Mouse (Mus musculus) liver, postnatal 0 days (tissue): ENCODE measurements around the gene Cep112. TPM values are rescaled to one million over a fixed set of nuclear protein-coding genes. Genes with fewer than 3 reads are reported as not detected.

Source experiments
- ATAC-seq: fragments of 200-750 bp; cut with Nextera tagmentation; 2 replicates; pipeline ENCODE4 v1.8.0; 2017; ENCODE audit warnings: mild to moderate bottlenecking, moderate library complexity
- DNase-seq: peaks from one replicate; pipeline ENCODE4 v3.0.0-alpha.2; 2016
- H3K27ac ChIP-seq: fragments of 300-500 bp; sonication (generic); 2 replicates; pipeline ENCODE4 v1.5.1; 2014; ENCODE audit warnings: antibody characterized with exemption, moderate library complexity, mild to moderate bottlenecking, low read depth
- H3K27me3 ChIP-seq: fragments of 300-500 bp; sonication (generic); 2 replicates; pipeline ENCODE4 v1.6.1; 2014; ENCODE audit warnings: low read length, control low read depth, mixed read lengths; ENCODE audit not compliant: insufficient read depth
- H3K36me3 ChIP-seq: fragments of 300-500 bp; sonication (generic); replicated peaks from 2 replicates; pipeline ENCODE4 v1.6.1; 2014; ENCODE audit warnings: mild to moderate bottlenecking, control low read depth, low read length, moderate library complexity, mixed read lengths; ENCODE audit not compliant: insufficient read depth
- H3K4me1 ChIP-seq: fragments of 300-500 bp; sonication (generic); 2 replicates; pipeline ENCODE4 v1.6.1; 2014; ENCODE audit warnings: antibody characterized with exemption, mild to moderate bottlenecking, control low read depth; ENCODE audit not compliant: insufficient read depth
- H3K4me2 ChIP-seq: fragments of 300-500 bp; sonication (generic); 2 replicates; pipeline ENCODE4 v1.6.1; 2014; ENCODE audit warnings: low read depth, mild to moderate bottlenecking, low read length, moderate library complexity, mixed read lengths
- H3K4me3 ChIP-seq: fragments of 300-500 bp; sonication (generic); 2 replicates; pipeline ENCODE4 v1.5.1; 2014; ENCODE audit warnings: low read depth, low read length
- H3K9ac ChIP-seq: fragments of 300-500 bp; sonication (generic); replicated peaks from 2 replicates; pipeline ENCODE4 v1.6.1; 2014; ENCODE audit warnings: mild to moderate bottlenecking, moderate library complexity
- H3K9me3 ChIP-seq: fragments of 300-500 bp; sonication (generic); 2 replicates; pipeline ENCODE4 v1.6.1; 2016; ENCODE audit warnings: mild to moderate bottlenecking, control low read depth, low read length, mixed read lengths
- CTCF ChIP-seq: sonication (generic); IDR thresholded peaks from 2 replicates; pipeline ENCODE4 v1.5.1; 2016; ENCODE audit warnings: antibody characterized with exemption, low read depth
- EP300 ChIP-seq: IDR thresholded peaks from 2 replicates; pipeline ENCODE4 v1.6.1; 2016; ENCODE audit warnings: antibody characterized with exemption, low read depth, mild to moderate bottlenecking
- WGBS: fragments of 180-500 bp; shearing (Covaris S2); extraction: QIAGEN DNeasy Blood & Tissue Kit; methylation state at CpG from one replicate; pipeline ENCODE4 v1.1.7; 2014; ENCODE audit not compliant: insufficient replicate concordance; 5-methylcytosine and 5-hydroxymethylcytosine counted together
- polyA plus RNA-seq: library from polyadenylated mRNA; unstranded; fragments of >200 nt; fragmentation: Nextera tagmentation; extraction: Ambion mirVana; gene quantifications from 2 replicates; pipeline ENCODE4 v1.2.1, GENCODE M21; 2015

The Cep112 gene
- polyA plus RNA-seq, 1 experiment from 2014 or later = 1.1 TPM

GRCm38 (mm10) chr11:108464138-108464537 is 39.1 kb downstream of the Cep112 start:
- H3K9ac ChIP-seq = no peak overlapping the region
- H3K27ac ChIP-seq = no peak overlapping the region
- no peak overlapping the region for H3K4me2 ChIP-seq
- no peak for DNase-seq
- no peaks in the 10 kb centered on the region for H3K4me1 ChIP-seq
- no peak overlapping the region for H3K4me3 ChIP-seq
- TF ChIP-seq EP300 = no peak
- TF ChIP-seq CTCF = no peak
- H3K36me3 ChIP-seq = no peaks in the 10 kb centered on the region
- no peaks in the 10 kb centered on the region for H3K27me3 ChIP-seq
- ATAC-seq = no peak
- WGBS = 72% methylated on average over 8 of the region's 8 CpGs
- no peaks in the 10 kb centered on the region for H3K9me3 ChIP-seq

- WGBS = 77% methylated on average over 4 of the region's 4 CpGs
- no peak overlapping the region for H3K4me3 ChIP-seq
- no peak overlapping the region for H3K27ac ChIP-seq
- H3K27me3 ChIP-seq = no peaks in the 10 kb centered on the region
- no peak overlapping the region for H3K9ac ChIP-seq
- DNase-seq (no peak), ATAC-seq (no peak)
- TF ChIP-seq CTCF (no peak), EP300 (no peak)
- H3K4me2 ChIP-seq = no peak overlapping the region
- H3K4me1 ChIP-seq = no peaks in the 10 kb centered on the region
- H3K36me3 ChIP-seq = no peaks in the 10 kb centered on the region
- H3K9me3 ChIP-seq = no peaks in the 10 kb centered on the region
Observed at GRCm38 (mm10) chr11:108464715-108465301, 39.8 kb downstream of the Cep112 start.

GRCm38 (mm10) chr11:108475738-108476137 is 50.7 kb downstream of the Cep112 start:
- H3K4me1 ChIP-seq = no peaks in the 10 kb centered on the region
- H3K27ac ChIP-seq = no peak overlapping the region
- 26% methylated on average over 7 of the region's 7 CpGs for WGBS
- no peak overlapping the region for H3K4me3 ChIP-seq
- no peak for DNase-seq
- TF ChIP-seq CTCF (no peak), EP300 (no peak)
- no peaks in the 10 kb centered on the region for H3K27me3 ChIP-seq
- H3K4me2 ChIP-seq = no peak overlapping the region
- no peaks in the 10 kb centered on the region for H3K9me3 ChIP-seq
- H3K9ac ChIP-seq = no peak overlapping the region
- no peaks in the 10 kb centered on the region for H3K36me3 ChIP-seq
- ATAC-seq = no peak

GRCm38 (mm10) chr11:108476226-108476625 is 51.2 kb downstream of the Cep112 start:
- WGBS = 80% methylated on average over 1 of the region's 1 CpGs
- Histone ChIP-seq H3K4me3 (no peak overlapping the region), H3K4me1 (no peaks in the 10 kb centered on the region), H3K9me3 (no peaks in the 10 kb centered on the region), H3K9ac (no peak overlapping the region), H3K27me3 (no peaks in the 10 kb centered on the region), H3K4me2 (no peak overlapping the region), H3K27ac (no peak overlapping the region), H3K36me3 (no peaks in the 10 kb centered on the region)
- no peak for TF ChIP-seq CTCF
- TF ChIP-seq EP300 = no peak
- ATAC-seq = no peak
- DNase-seq = no peak

- no peak overlapping the region for H3K9ac ChIP-seq
Observed at GRCm38 (mm10) chr11:108483976-108484375, 59.0 kb downstream of the Cep112 start.

GRCm38 (mm10) chr11:108488256-108488655 is 63.3 kb downstream of the Cep112 start:
- H3K4me3 ChIP-seq = no peak overlapping the region
- no peak for DNase-seq
- 66% methylated on average over 2 of the region's 2 CpGs for WGBS

More at GRCm38 (mm10) chr11:108483976-108484375, 59.0 kb downstream of the Cep112 start:
- DNase-seq (no peak), ATAC-seq (no peak)
- H3K4me2 ChIP-seq = no peak overlapping the region
- H3K27ac ChIP-seq = no peak overlapping the region
- no peak overlapping the region for H3K4me3 ChIP-seq
- no peaks in the 10 kb centered on the region for H3K4me1 ChIP-seq
- no peaks in the 10 kb centered on the region for H3K9me3 ChIP-seq
- TF ChIP-seq CTCF (no peak), EP300 (no peak)
- 71% methylated on average over 4 of the region's 4 CpGs for WGBS
- no peaks in the 10 kb centered on the region for H3K27me3 ChIP-seq
- no peaks in the 10 kb centered on the region for H3K36me3 ChIP-seq

GRCm38 (mm10) chr11:108489863-108490262 is 64.9 kb downstream of the Cep112 start:
- WGBS = 67% methylated on average over 4 of the region's 4 CpGs
- no peaks in the 10 kb centered on the region for H3K4me1 ChIP-seq
- TF ChIP-seq EP300 = no peak
- no peak for TF ChIP-seq CTCF
- no peak overlapping the region for H3K4me2 ChIP-seq
- no peaks in the 10 kb centered on the region for H3K27me3 ChIP-seq
- no peaks in the 10 kb centered on the region for H3K9me3 ChIP-seq
- DNase-seq = no peak
- no peak overlapping the region for H3K27ac ChIP-seq
- no peak overlapping the region for H3K4me3 ChIP-seq
- no peak overlapping the region for H3K9ac ChIP-seq
- no peaks in the 10 kb centered on the region for H3K36me3 ChIP-seq
- ATAC-seq = no peak

More at GRCm38 (mm10) chr11:108488256-108488655, 63.3 kb downstream of the Cep112 start:
- H3K27ac ChIP-seq = no peak overlapping the region
- no peak for ATAC-seq
- no peak overlapping the region for H3K4me2 ChIP-seq
- no peaks in the 10 kb centered on the region for H3K36me3 ChIP-seq
- H3K9me3 ChIP-seq = no peaks in the 10 kb centered on the region
- H3K9ac ChIP-seq = no peak overlapping the region
- no peak for TF ChIP-seq CTCF
- TF ChIP-seq EP300 = no peak
- no peaks in the 10 kb centered on the region for H3K4me1 ChIP-seq
- H3K27me3 ChIP-seq = no peaks in the 10 kb centered on the region
